Comparison of ENCODE assay signal across 8 mouse cellular contexts in genomic region chr10:71284131-71284510, GRCm38 (mm10). TPM values are rescaled to one million over a fixed set of nuclear protein-coding genes. Genes with fewer than 3 reads are reported as not detected.
A peak's percentile ranks its signal among the peaks of the same experiment; 100 is the strongest.
DNase-seq lines count a peak whose midpoint lies in the region; ATAC-seq and TF ChIP-seq lines count a peak whose summit lies in the region.

No protein-coding gene starts in this region.

- H3K4me2 ChIP-seq in forebrain, embryonic 13.5 days, result peak overlapping the region; percentile 66
- H3K4me2 ChIP-seq in liver, embryonic 13.5 days, result peak overlapping the region; percentile 79

- no peak for DNase-seq in heart, adult 2 months
- DNase-seq in heart, postnatal 4 days, result no peak
- DNase-seq in 416B (ENCODE audit: low read depth), result peak; percentile 14
- DNase-seq in liver, embryonic 13.5 days, result no peak
- DNase-seq in T-cell, adult 2 months (ENCODE audit: low spot score), result no peak
- DNase-seq in right cerebral cortex, postnatal 4 days, result no peak
- no peak for DNase-seq in urinary bladder, postnatal 4 days (ENCODE audit: low spot score in 2 of 2)

- TF ChIP-seq EP300 in heart, adult 2 months (IDR thresholded peaks at IDR 0.05; ENCODE audit: insufficient read depth, low read depth, low read length), result no peak

- H3K79me2 ChIP-seq in heart, adult 2 months (replicated peaks; ENCODE audit: control insufficient read depth, insufficient read depth, low read length), result peaks cover 1% of the 10 kb centered on the region; the same call in 1 of the 2 replicates

- WGBS in heart, adult 2 months, result 22% methylated on average over 8 of the region's 8 CpGs
- 10% methylated on average over 8 of the region's 8 CpGs for WGBS in forebrain, embryonic 13.5 days
- 21% methylated on average over 8 of the region's 8 CpGs for WGBS in liver, embryonic 13.5 days (ENCODE audit: insufficient replicate concordance)

- no peak for ATAC-seq in forebrain, embryonic 13.5 days
- ATAC-seq in liver, embryonic 13.5 days (ENCODE audit: low read depth), result no peak

- H3K36me3 ChIP-seq in heart, adult 2 months (ENCODE audit: control insufficient read depth, insufficient read depth, low read length), result peaks cover 5% of the 10 kb centered on the region
- peaks cover 4% of the 10 kb centered on the region; the same call in 1 of the 2 replicates for H3K36me3 ChIP-seq in forebrain, embryonic 13.5 days (ENCODE audit: poor library complexity, severe bottlenecking)
- no peaks in the 10 kb centered on the region for H3K36me3 ChIP-seq in liver, embryonic 13.5 days

- intact Hi-C loops in heart, adult 2 months (cut with DNase I), result loop anchor here (2.0 kb wide), 1 partner anchor 47 kb away; no protein-coding TSS in a partner anchor

- peaks cover 6% of the 10 kb centered on the region for H3K4me1 ChIP-seq in heart, adult 2 months (ENCODE audit: control insufficient read depth, insufficient read depth, low read length)
- H3K4me1 ChIP-seq in forebrain, embryonic 13.5 days, result peaks cover 41% of the 10 kb centered on the region
- H3K4me1 ChIP-seq in liver, embryonic 13.5 days (replicated peaks), result peaks cover 11% of the 10 kb centered on the region

- H3K27ac ChIP-seq in heart, adult 2 months, result peak overlapping the region; percentile 89; the same call in 1 of the 2 replicates
- peak overlapping the region; percentile 89 for H3K27ac ChIP-seq in forebrain, embryonic 13.5 days
- no peak overlapping the region for H3K27ac ChIP-seq in liver, embryonic 13.5 days

- TF ChIP-seq CTCF in heart, adult 2 months (IDR thresholded peaks at IDR 0.05), result no peak

- peak overlapping the region; percentile 92 for H3K9ac ChIP-seq in heart, adult 2 months (ENCODE audit: low read depth, low read length)
- H3K9ac ChIP-seq in forebrain, embryonic 13.5 days, result peak overlapping the region; percentile 98
- H3K9ac ChIP-seq in liver, embryonic 13.5 days, result peak overlapping the region; percentile 71; the same call in 1 of the 2 replicates

- H3K27me3 ChIP-seq in heart, adult 2 months (ENCODE audit: control insufficient read depth, insufficient read depth, low read length), result no peaks in the 10 kb centered on the region
- H3K27me3 ChIP-seq in forebrain, embryonic 13.5 days, result 0 out of 2 replicates have a peak, but pooled peaks cover 5% of the 10 kb centered on the region
- peaks cover 22% of the 10 kb centered on the region; the same call in 1 of the 2 replicates for H3K27me3 ChIP-seq in liver, embryonic 13.5 days

- H3K4me3 ChIP-seq in heart, adult 2 months, result peak overlapping the region; percentile 93
- peak overlapping the region; percentile 95 for H3K4me3 ChIP-seq in forebrain, embryonic 13.5 days
- peak overlapping the region; percentile 74 for H3K4me3 ChIP-seq in liver, embryonic 13.5 days (replicated peaks)

- H3K9me3 ChIP-seq in forebrain, embryonic 13.5 days (replicated peaks), result no peaks in the 10 kb centered on the region
- H3K9me3 ChIP-seq in liver, embryonic 13.5 days (replicated peaks), result no peaks in the 10 kb centered on the region

- no peak for TF ChIP-seq POLR2A in heart, adult 2 months (IDR thresholded peaks at IDR 0.05; ENCODE audit: insufficient read depth, low read depth, low read length)

RNA-seq across cellular contexts. Expression of gene Ube2d1, which starts 0.9 kb away (rescaled TPM):
- 10 to 100 TPM; 40.5 to 46.8 TPM for total RNA-seq in heart, adult 2 months (2021)
- 48.7 and 76.4 TPM in 2 replicates for polyA plus RNA-seq in heart, adult 2 months (2012; rRNA removed)
- total RNA-seq in heart, postnatal 4 days (2021), result 10 to 100 TPM; 42.6 to 43.5 TPM
- polyA plus RNA-seq in forebrain, embryonic 13.5 days (2015; fragmentation: Nextera tagmentation; extraction: Ambion mirVana), result 142 and 155 TPM in 2 replicates
- 7.8 and 9.8 TPM in 2 replicates for polyA plus RNA-seq in liver, embryonic 13.5 days (2015; fragmentation: Nextera tagmentation; extraction: Ambion mirVana)

RNA-seq across cellular contexts. Expression of gene Tfam, which starts 46.0 kb away (rescaled TPM):
- 10 to 100 TPM; 61.0 to 67.5 TPM for total RNA-seq in heart, adult 2 months (2021)
- 8.6 and 13.1 TPM in 2 replicates for polyA plus RNA-seq in heart, adult 2 months (2012; rRNA removed)
- 10 to 100 TPM; 59.3 to 59.6 TPM for total RNA-seq in heart, postnatal 4 days (2021)
- 75.8 and 78.5 TPM in 2 replicates for polyA plus RNA-seq in forebrain, embryonic 13.5 days (2015; fragmentation: Nextera tagmentation; extraction: Ambion mirVana)
- 54.8 and 65.0 TPM in 2 replicates for polyA plus RNA-seq in liver, embryonic 13.5 days (2015; fragmentation: Nextera tagmentation; extraction: Ambion mirVana)
